Mouse (Mus musculus) embryonic facial prominence, embryonic 14.5 days (tissue): ENCODE data around the gene Usp24. TPM values are rescaled to one million over a fixed set of nuclear protein-coding genes. Genes with fewer than 3 reads are reported as not detected.

Experiments
- ATAC-seq: fragments of 200-750 bp; cut with Nextera tagmentation; 2 replicates; pipeline ENCODE4 v1.8.0; 2017; ENCODE audit warnings: low read depth, moderate number of reproducible peaks, moderate TSS enrichment
- DNase-seq: peaks from one replicate; pipeline ENCODE4 v3.0.0-alpha.2; 2015; ENCODE audit warnings: low spot score
- H3K27ac ChIP-seq: fragments of 300-500 bp; sonication (generic); replicated peaks from 2 replicates; pipeline ENCODE4 v1.5.1; 2014; ENCODE audit warnings: low read depth, mild to moderate bottlenecking, low read length, moderate library complexity
- H3K27me3 ChIP-seq: fragments of 300-500 bp; sonication (generic); replicated peaks from 2 replicates; pipeline ENCODE4 v1.6.1; 2014; ENCODE audit warnings: low read length; ENCODE audit not compliant: control insufficient read depth, insufficient read depth
- H3K36me3 ChIP-seq: fragments of 300-500 bp; sonication (generic); 2 replicates; pipeline ENCODE4 v1.6.1; 2014; ENCODE audit warnings: low read length, mixed read lengths; ENCODE audit not compliant: control insufficient read depth, insufficient read depth
- H3K4me1 ChIP-seq: fragments of 300-500 bp; sonication (generic); 2 replicates; pipeline ENCODE4 v1.6.1; 2014; ENCODE audit warnings: antibody characterized with exemption, low read length; ENCODE audit not compliant: control insufficient read depth, insufficient read depth
- H3K4me2 ChIP-seq: fragments of 300-500 bp; sonication (generic); 2 replicates; pipeline ENCODE4 v1.6.1; 2014; ENCODE audit warnings: low read depth, mild to moderate bottlenecking, low read length, moderate library complexity, mixed read lengths
- H3K4me3 ChIP-seq: fragments of 300-500 bp; sonication (generic); 2 replicates; pipeline ENCODE4 v1.5.1; 2014; ENCODE audit warnings: low read depth, mild to moderate bottlenecking, low read length
- H3K9ac ChIP-seq: fragments of 300-500 bp; sonication (generic); 2 replicates; pipeline ENCODE4 v1.6.1; 2014; ENCODE audit warnings: low read depth, mild to moderate bottlenecking, low read length, moderate library complexity, mixed read lengths
- H3K9me3 ChIP-seq: fragments of 300-500 bp; sonication (generic); 2 replicates; pipeline ENCODE4 v1.6.1; 2016; ENCODE audit warnings: low read length; ENCODE audit not compliant: control insufficient read depth
- WGBS: fragments of 180-500 bp; shearing (Covaris S2); extraction: QIAGEN DNeasy Blood & Tissue Kit; methylation state at CpG from one replicate; pipeline ENCODE4 v1.1.7; 2014; 5-methylcytosine and 5-hydroxymethylcytosine counted together
- polyA plus RNA-seq: library from polyadenylated mRNA; unstranded; fragments of >200 nt; fragmentation: Nextera tagmentation; extraction: Ambion mirVana; gene quantifications from 2 replicates; pipeline ENCODE4 v1.2.1, GENCODE M21; 2014

Usp24 gene
- polyA plus RNA-seq, 1 experiment from 2014 or later = 10.7 TPM

- ATAC-seq (no peak), DNase-seq (peak; percentile 88)
- Histone ChIP-seq H3K9me3 (no peaks in the 10 kb centered on the region), H3K27ac (no peak overlapping the region), H3K36me3 (peaks cover 76% of the 10 kb centered on the region), H3K4me3 (no peak overlapping the region), H3K27me3 (no peaks in the 10 kb centered on the region), H3K4me1 (no peaks in the 10 kb centered on the region), H3K9ac (no peak overlapping the region), H3K4me2 (no peak overlapping the region)
- WGBS = 29% methylated on average over 1 of the region's 1 CpGs
Measured at GRCm38 (mm10) chr4:106375857-106376256, 59.8 kb downstream of the Usp24 start.

- H3K4me2 ChIP-seq = no peak overlapping the region
- DNase-seq (peak; percentile 79), ATAC-seq (peak; percentile 87; the same call in 1 of the 2 replicates)
- H3K36me3 ChIP-seq = peaks cover 77% of the 10 kb centered on the region
- no peaks in the 10 kb centered on the region for H3K27me3 ChIP-seq
- no peak overlapping the region for H3K9ac ChIP-seq
- H3K4me1 ChIP-seq = no peaks in the 10 kb centered on the region
- 62% methylated on average over 14 of the region's 14 CpGs for WGBS
- no peak overlapping the region for H3K4me3 ChIP-seq
- H3K9me3 ChIP-seq = no peaks in the 10 kb centered on the region
- H3K27ac ChIP-seq = no peak overlapping the region
Measured at GRCm38 (mm10) chr4:106378839-106379572, 63.0 kb downstream of the Usp24 start.

GRCm38 (mm10) chr4:106381131-106381530, 65.1 kb downstream of the Usp24 start:
- DNase-seq (no peak), ATAC-seq (no peak)
- Histone ChIP-seq H3K27ac (no peak overlapping the region), H3K4me1 (no peaks in the 10 kb centered on the region), H3K9ac (no peak overlapping the region), H3K9me3 (no peaks in the 10 kb centered on the region), H3K27me3 (no peaks in the 10 kb centered on the region), H3K4me2 (no peak overlapping the region), H3K36me3 (peaks cover 85% of the 10 kb centered on the region), H3K4me3 (no peak overlapping the region)
- 85% methylated on average over 5 of the region's 5 CpGs for WGBS

- peak; percentile 12 for DNase-seq
- H3K4me2 ChIP-seq = no peak overlapping the region
- no peaks in the 10 kb centered on the region for H3K4me1 ChIP-seq
- peaks cover 75% of the 10 kb centered on the region for H3K36me3 ChIP-seq
- H3K9ac ChIP-seq = no peak overlapping the region
- H3K27me3 ChIP-seq = no peaks in the 10 kb centered on the region
- no peaks in the 10 kb centered on the region for H3K9me3 ChIP-seq
- H3K4me3 ChIP-seq = no peak overlapping the region
- no peak overlapping the region for H3K27ac ChIP-seq
- no peak for ATAC-seq
- 92% methylated on average over 3 of the region's 3 CpGs for WGBS
Measured at GRCm38 (mm10) chr4:106389908-106390307, 73.9 kb downstream of the Usp24 start.

GRCm38 (mm10) chr4:106409621-106410020, 93.6 kb downstream of the Usp24 start:
- H3K27me3 ChIP-seq = no peaks in the 10 kb centered on the region
- no peak overlapping the region for H3K4me3 ChIP-seq
- H3K9ac ChIP-seq = no peak overlapping the region
- H3K27ac ChIP-seq = no peak overlapping the region
- 93% methylated on average over 14 of the region's 14 CpGs for WGBS
- H3K4me1 ChIP-seq = no peaks in the 10 kb centered on the region
- DNase-seq (no peak), ATAC-seq (no peak)
- H3K36me3 ChIP-seq = peaks cover 93% of the 10 kb centered on the region
- no peak overlapping the region for H3K4me2 ChIP-seq
- H3K9me3 ChIP-seq = no peaks in the 10 kb centered on the region

GRCm38 (mm10) chr4:106419256-106419655, 103.2 kb downstream of the Usp24 start:
- no peak for DNase-seq
- WGBS = 87% methylated on average over 3 of the region's 3 CpGs

GRCm38 (mm10) chr4:106419791-106420190, 103.8 kb downstream of the Usp24 start:
- DNase-seq (no peak), ATAC-seq (no peak)
- no peak overlapping the region for H3K4me3 ChIP-seq
- no peak overlapping the region for H3K4me2 ChIP-seq
- H3K9me3 ChIP-seq = no peaks in the 10 kb centered on the region
- no peak overlapping the region for H3K27ac ChIP-seq
- no peaks in the 10 kb centered on the region for H3K27me3 ChIP-seq
- 89% methylated on average over 6 of the region's 6 CpGs for WGBS
- H3K4me1 ChIP-seq = no peaks in the 10 kb centered on the region
- H3K36me3 ChIP-seq = peaks cover 84% of the 10 kb centered on the region
- H3K9ac ChIP-seq = no peak overlapping the region

More at GRCm38 (mm10) chr4:106419256-106419655, 103.2 kb downstream of the Usp24 start:
- Histone ChIP-seq H3K9ac (no peak overlapping the region), H3K4me3 (no peak overlapping the region), H3K36me3 (peaks cover 84% of the 10 kb centered on the region), H3K4me1 (no peaks in the 10 kb centered on the region), H3K9me3 (no peaks in the 10 kb centered on the region), H3K27ac (no peak overlapping the region), H3K27me3 (no peaks in the 10 kb centered on the region), H3K4me2 (no peak overlapping the region)
- ATAC-seq = no peak

- no peaks in the 10 kb centered on the region for H3K4me1 ChIP-seq
- 95% methylated on average over 3 of the region's 3 CpGs for WGBS
- H3K9ac ChIP-seq = no peak overlapping the region; the same call in 1 of the 2 replicates
- no peak overlapping the region for H3K4me2 ChIP-seq
- DNase-seq = no peak
- no peak overlapping the region for H3K27ac ChIP-seq
- H3K27me3 ChIP-seq = no peaks in the 10 kb centered on the region
- no peaks in the 10 kb centered on the region for H3K9me3 ChIP-seq
- no peak for ATAC-seq
- peaks cover 84% of the 10 kb centered on the region for H3K36me3 ChIP-seq
- no peak overlapping the region for H3K4me3 ChIP-seq
Measured at GRCm38 (mm10) chr4:106422597-106422996, 106.6 kb downstream of the Usp24 start.

- no peaks in the 10 kb centered on the region for H3K9me3 ChIP-seq
- no peak overlapping the region for H3K27ac ChIP-seq
- no peak for ATAC-seq
- H3K27me3 ChIP-seq = no peaks in the 10 kb centered on the region
- H3K4me2 ChIP-seq = no peak overlapping the region
- peaks cover 84% of the 10 kb centered on the region for H3K36me3 ChIP-seq
- H3K4me1 ChIP-seq = no peaks in the 10 kb centered on the region
- WGBS = 85% methylated on average over 1 of the region's 1 CpGs
- H3K4me3 ChIP-seq = no peak overlapping the region
- no peak overlapping the region for H3K9ac ChIP-seq
- no peak for DNase-seq
Measured at GRCm38 (mm10) chr4:106424560-106424959, 108.5 kb downstream of the Usp24 start.
